Mouse (Mus musculus) fat pad, adult 2 months (tissue): Measurements from ENCODE around the gene Cox4i1.

Experiments used
- DNase-seq: peaks from one replicate; pipeline ENCODE4 v3.0.0-alpha.2; 2011; ENCODE audit warnings: low read depth, low spot score; ENCODE audit errors: extremely low read depth

The Cox4i1 gene

GRCm38 (mm10) chr8:120692934-120693333, 24.9 kb downstream of the Cox4i1 start:
- DNase-seq: no peak

DNA sequence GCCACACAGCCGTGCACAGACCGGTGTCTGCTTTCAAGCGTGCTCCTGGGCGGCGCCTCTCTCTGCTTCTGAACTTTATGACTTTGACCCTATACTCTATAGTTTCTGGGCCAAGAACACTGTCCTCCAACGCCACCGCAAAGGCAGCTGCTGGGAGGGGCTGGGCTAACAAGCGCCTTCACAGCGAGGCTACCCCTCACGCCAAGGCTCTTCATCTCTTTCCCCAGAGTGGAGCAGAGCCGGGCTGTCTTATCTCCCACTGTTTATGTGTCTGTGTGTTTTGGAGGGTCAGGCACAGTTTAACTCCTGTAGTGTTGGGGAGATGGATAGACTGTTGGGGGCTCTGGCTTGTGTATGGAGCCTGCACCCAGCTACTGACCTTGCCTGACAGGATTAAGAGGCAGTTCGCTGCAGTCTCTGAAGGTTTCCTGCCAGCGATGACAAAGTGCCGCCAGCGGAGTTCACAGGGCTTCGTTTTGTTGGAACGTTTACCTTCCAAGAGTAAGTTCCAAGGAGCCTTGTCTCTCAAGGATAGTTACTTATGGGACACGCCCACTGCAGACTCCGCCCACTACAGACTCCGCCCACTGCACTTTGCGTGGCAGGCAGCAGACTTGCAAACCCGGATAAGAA, 26.0 kb downstream of the Cox4i1 start:
- no peak for DNase-seq

- DNase-seq: no peak
These were observed 28.6 kb downstream of the Cox4i1 start for GRCm38 (mm10) chr8:120696401-120697153.

GRCm38 (mm10) chr8:120697154-120697978, 29.3 kb downstream of the Cox4i1 start:
- no peak for DNase-seq

DNA sequence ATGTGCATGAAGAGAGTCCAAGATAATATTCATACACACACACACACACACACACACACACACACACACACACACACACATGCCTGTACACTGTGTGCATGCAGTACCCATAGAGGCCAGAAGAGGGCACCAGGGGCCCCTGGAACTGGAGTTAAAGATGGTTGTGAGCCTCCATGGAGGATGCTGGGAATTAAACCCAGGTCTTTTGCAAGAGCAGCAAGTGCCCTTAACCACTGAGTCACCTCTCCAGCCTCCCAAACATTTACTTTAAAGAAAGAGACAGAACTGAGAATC, 29.9 kb downstream of the Cox4i1 start:
- DNase-seq: no peak

DNA sequence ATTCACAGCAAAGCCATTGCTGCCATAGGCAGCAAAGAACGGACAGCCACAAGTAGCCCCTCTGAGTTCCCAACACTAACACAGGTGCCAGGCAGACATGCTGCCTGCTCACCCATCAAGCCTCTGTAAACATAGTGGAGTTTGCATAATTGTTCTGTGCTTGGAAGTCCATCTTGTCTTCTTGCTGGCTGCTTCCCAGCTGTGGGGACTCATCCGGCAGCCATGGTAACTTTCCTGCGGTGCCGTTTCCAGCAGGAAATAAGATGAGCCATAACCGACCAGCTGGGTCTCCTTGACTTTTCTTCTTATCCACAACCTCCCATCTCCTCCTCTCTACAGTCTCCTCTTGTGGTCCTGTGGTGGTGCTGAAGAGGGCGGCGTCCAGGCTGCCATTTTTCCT, 30.4 kb downstream of the Cox4i1 start:
- no peak for DNase-seq

GRCm38 (mm10) chr8:120699079-120699478, 31.1 kb downstream of the Cox4i1 start:
- no peak for DNase-seq

- no peak for DNase-seq
These were observed 31.5 kb downstream of the Cox4i1 start for GRCm38 (mm10) chr8:120699565-120699964.

GRCm38 (mm10) chr8:120700053-120700452, 32.0 kb downstream of the Cox4i1 start:
- no peak for DNase-seq

DNA sequence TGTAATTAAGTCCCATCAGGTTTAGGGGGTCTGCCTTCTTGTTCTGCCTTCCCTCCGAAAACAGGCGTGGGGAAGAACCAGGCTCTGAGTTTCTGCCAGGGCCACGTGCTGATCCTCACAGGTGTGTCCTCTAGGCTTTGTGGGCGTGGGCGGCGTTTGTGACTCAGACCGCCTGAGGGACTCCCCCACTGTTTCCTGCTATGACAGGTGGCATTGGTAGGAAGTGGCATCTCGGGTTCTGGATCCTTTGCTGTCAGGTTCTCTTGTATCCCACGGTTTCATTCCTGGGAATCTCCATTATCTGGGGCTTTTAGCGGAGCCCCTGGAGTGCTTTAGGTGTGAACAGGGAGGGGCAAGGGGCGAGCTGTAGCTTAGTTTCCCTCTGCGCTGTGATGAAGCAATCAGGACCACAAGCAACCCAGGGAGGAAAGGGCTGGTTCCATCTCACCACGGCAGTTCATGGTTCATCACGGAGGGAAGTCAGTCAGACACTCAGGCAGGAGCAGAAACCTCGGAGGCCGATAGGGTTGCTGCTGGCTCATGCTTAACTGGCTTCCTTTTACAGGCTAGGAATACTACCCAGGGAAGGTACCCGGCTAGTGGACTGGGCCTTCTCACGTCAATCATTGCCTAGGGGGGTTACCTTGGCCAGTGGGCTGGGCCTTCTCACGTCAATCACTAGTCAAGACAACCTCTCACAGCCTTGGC, 33.9 kb downstream of the Cox4i1 start:
- DNase-seq: no peak

GRCm38 (mm10) chr8:120704203-120704602, 36.2 kb downstream of the Cox4i1 start:
- no peak for DNase-seq

- no peak for DNase-seq
These were observed 37.1 kb downstream of the Cox4i1 start for GRCm38 (mm10) chr8:120705163-120705562.

GRCm38 (mm10) chr8:120706193-120706592, 38.2 kb downstream of the Cox4i1 start:
- no peak for DNase-seq

DNA sequence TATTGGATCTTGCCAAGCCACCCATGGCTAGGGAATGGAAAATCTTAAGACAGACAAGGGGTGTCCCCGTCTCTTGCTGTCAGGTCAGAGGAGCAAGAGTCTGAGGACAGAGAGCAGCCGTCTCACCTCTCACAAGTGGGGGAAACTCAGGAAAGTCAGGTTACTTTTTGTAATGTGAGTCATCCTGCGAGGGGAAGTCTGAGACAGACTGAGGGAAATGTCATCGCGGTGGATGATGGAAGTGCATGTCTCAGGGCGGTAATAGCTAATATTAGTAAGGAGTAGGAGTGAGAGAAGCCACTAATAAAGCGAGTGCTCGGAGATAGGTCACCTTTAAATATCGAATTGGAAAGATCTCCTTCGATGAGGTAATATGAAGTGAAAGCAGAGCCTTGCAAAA, 41.2 kb downstream of the Cox4i1 start:
- no peak for DNase-seq

- no peak for DNase-seq
These were observed 47.2 kb downstream of the Cox4i1 start for GRCm38 (mm10) chr8:120715200-120715599.

DNA sequence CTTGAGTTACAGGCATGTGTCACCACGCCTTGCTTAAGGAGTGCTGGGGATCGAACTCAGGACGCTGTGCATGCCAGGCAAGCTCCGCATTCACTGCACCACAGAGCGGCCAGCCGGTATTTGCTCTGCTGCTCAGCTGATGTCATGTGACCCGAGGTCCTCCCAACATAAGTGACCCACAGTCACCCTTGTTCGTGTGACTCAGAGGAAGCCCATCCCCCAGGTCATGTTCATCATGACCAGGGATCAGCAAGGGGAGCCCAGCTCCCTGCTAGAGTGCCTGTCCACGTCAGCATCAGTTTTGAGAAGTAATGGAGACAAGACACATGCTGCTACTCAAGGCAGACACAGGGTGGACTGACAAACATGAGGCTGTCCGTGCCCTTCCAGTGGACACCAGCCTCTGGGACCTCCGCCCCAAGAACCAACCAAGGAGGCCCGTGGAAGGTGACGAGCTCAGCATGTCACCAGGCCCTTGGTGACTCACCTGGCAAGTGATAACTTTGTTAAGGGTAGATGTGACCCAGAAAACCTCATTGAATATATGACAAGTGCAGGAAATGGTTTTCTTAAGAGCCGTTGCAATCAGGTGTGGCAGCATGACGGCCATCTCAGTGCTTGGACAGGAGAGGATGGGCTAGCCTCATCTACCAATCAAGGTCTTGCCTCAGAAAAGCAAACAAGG, 48.1 kb downstream of the Cox4i1 start:
- DNase-seq: no peak

DNA sequence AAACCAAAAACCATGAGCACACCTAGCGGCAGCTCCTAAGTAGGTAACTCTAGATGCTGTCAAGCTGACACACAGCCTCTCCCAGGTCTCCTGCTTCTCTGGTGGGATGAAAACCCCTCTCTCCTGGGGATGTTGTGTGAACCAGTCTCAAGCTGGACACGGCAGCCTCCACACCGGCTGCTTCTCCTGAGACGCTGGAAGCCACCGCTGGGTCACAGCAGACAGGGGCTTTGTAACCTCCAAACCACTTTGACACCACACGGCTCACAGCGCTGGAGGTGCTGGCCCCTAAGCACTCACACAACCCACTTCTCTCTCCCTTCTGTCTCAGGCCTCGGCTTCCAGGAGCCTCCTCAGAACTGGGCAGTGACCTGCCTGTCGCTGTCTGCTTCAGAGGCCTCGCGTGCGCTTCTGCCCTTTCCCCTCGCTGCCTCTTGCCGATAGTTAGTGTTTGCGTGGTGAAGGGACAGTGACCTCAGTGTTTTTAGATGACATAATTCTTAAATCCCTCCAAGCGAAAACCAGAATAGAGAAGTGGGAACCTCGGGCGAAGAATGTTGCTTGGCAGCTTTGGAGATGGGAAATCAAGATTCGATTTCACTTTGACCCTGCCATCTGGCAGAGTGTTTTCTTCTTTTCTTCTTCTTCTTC, 51.7 kb downstream of the Cox4i1 start:
- no peak for DNase-seq

DNA sequence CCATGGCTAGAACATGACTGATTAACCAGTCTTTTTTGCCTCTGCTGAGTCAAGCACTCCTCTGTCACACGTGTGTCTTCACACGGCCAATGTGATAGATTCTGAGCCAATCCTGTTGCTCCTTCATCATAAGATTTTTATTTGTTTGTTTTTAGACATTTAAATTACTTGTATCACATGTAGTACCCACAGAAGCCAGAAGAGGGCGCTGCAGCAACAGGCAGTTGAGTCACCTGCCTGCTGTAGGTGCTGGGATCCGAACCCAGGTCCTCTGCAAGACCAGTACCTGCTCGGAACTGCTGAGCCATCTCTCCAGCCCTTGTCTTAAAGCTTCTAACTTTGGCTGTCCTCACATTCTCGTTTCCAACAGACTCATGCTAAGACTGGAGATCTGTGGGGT, 55.0 kb downstream of the Cox4i1 start:
- DNase-seq: no peak
